Mouse (Mus musculus): ENCODE data around the gene Sec23a. TPM values are rescaled to one million over a fixed set of nuclear protein-coding genes. Genes with fewer than 3 reads are reported as not detected.

The Sec23a gene
- polyA plus RNA-seq, 1 experiment: 10.8 TPM

DNA sequence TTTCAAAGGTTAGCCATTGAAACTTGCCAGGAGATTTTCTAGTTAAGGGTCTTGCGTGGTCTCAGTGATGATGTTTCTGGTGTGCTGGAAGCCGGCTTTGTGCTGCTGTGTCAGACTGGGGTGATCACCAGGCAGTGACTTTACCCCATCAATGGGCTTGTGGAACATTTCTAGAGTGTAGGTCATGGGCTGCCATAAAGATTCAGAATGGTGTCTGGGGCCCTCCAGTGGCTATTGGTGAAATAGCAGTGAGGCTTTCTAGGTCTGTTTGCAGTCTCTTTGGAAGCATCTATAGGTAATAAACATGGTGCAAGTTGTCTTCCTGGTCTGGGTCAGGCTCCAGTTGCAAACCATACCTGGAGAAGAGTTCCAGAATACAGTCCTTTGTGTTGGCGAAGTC lies 87.8 kb downstream of the Sec23a start:
- Histone ChIP-seq H3K27me3 (ENCODE audit: control insufficient read depth, insufficient read depth, low read length) (no peaks in the 10 kb centered on the region), H3K27ac (ENCODE audit: control insufficient read depth, insufficient read depth, low read length) (no peak overlapping the region), H3K36me3 (ENCODE audit: control insufficient read depth, insufficient read depth, low read length) (no peaks in the 10 kb centered on the region), H3K4me3 (ENCODE audit: control insufficient read depth, insufficient read depth, low read length) (no peak overlapping the region), H3K4me1 (replicated peaks; ENCODE audit: control insufficient read depth, insufficient read depth, low read length) (no peaks in the 10 kb centered on the region)
- no peak for TF ChIP-seq POLR2A (IDR thresholded peaks at IDR 0.05; ENCODE audit: control insufficient read depth, extremely low read depth, insufficient read depth, low read length, poor library complexity)
- TF ChIP-seq CTCF (IDR thresholded peaks at IDR 0.05; ENCODE audit: borderline replicate concordance, control insufficient read depth, extremely low read depth, insufficient read depth, low read length, poor library complexity): no peak
- 86% methylated on average over 3 of the region's 3 CpGs for whole genome bisulfite sequencing
- DNase-seq: no peak

DNA sequence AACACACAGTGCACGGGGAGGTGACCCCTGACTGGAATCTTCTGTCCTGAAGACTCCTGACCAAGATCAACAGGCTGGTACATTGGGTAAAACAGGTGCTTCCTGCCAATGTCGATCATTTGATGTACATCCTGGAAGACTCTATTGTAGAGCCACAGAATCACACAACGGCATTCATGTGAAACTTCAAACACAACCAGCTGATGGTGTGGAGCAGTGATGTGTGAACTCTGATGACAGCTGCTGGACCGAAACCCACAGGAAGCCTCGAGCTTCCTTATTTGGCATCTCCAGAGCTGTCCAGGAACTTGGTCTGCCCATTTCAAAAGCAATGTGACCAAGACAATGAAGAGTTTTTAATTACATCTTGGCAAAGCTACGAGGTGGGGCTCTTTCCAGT lies 91.0 kb downstream of the Sec23a start:
- H3K36me3 ChIP-seq (ENCODE audit: control insufficient read depth, insufficient read depth, low read length): no peaks in the 10 kb centered on the region
- no peaks in the 10 kb centered on the region for H3K27me3 ChIP-seq (ENCODE audit: control insufficient read depth, insufficient read depth, low read length)
- 3% methylated on average over 6 of the region's 6 CpGs for WGBS
- H3K27ac ChIP-seq (ENCODE audit: control insufficient read depth, insufficient read depth, low read length): no peak overlapping the region
- H3K4me3 ChIP-seq (ENCODE audit: control insufficient read depth, insufficient read depth, low read length): no peak overlapping the region
- H3K4me1 ChIP-seq (replicated peaks; ENCODE audit: control insufficient read depth, insufficient read depth, low read length): no peaks in the 10 kb centered on the region
- no peak for TF ChIP-seq CTCF (IDR thresholded peaks at IDR 0.05; ENCODE audit: borderline replicate concordance, control insufficient read depth, extremely low read depth, insufficient read depth, low read length, poor library complexity)
- no peak for TF ChIP-seq POLR2A (IDR thresholded peaks at IDR 0.05; ENCODE audit: control insufficient read depth, extremely low read depth, insufficient read depth, low read length, poor library complexity)
- no peak for DNase-seq

DNA sequence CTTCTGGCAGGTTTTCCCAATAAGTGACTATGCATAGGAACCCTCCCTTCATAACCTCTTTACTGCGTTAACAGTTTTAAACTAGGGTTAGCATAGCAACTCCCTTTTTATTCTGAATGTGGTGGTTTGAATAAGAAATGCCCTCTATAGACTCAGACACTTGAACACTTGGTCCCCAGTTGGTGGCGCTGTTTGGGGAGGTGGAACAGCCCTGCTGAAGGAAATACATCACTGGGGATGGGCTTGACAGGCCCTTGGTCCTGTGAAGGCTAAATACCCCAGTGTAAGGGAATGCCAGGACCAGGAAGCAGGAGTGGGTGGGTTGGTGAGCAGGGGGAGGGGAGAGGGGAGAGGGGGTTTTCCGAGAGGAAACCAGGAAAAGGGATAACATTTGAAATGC lies 92.3 kb downstream of the Sec23a start:
- Histone ChIP-seq H3K36me3 (ENCODE audit: control insufficient read depth, insufficient read depth, low read length) (no peaks in the 10 kb centered on the region), H3K4me1 (replicated peaks; ENCODE audit: control insufficient read depth, insufficient read depth, low read length) (no peaks in the 10 kb centered on the region), H3K27ac (ENCODE audit: control insufficient read depth, insufficient read depth, low read length) (no peak overlapping the region), H3K27me3 (ENCODE audit: control insufficient read depth, insufficient read depth, low read length) (no peaks in the 10 kb centered on the region), H3K4me3 (ENCODE audit: control insufficient read depth, insufficient read depth, low read length) (no peak overlapping the region)
- 91% methylated on average over 3 of the region's 3 CpGs for WGBS
- DNase-seq: no peak
- TF ChIP-seq CTCF (IDR thresholded peaks at IDR 0.05; ENCODE audit: borderline replicate concordance, control insufficient read depth, extremely low read depth, insufficient read depth, low read length, poor library complexity): no peak
- TF ChIP-seq POLR2A (IDR thresholded peaks at IDR 0.05; ENCODE audit: control insufficient read depth, extremely low read depth, insufficient read depth, low read length, poor library complexity): no peak

DNA sequence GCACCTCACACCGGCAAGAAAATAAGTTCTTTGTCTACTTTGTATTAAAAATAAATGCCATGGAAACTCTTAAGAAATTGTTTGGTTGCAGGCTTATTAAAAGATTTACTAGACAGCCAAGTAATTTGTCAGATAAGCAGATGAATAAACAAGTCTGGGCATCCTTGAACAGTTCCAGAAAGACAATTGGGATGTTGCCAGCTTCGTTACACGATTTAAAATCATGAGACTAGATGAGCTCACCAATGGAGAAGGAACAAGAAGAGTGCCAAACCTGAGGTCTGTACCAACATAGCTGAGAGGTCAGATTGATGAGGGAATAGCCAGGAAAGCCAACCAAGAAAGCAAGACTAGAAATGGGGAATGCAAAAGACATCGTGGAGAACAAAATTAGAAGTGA lies 102.0 kb downstream of the Sec23a start:
- DNase-seq: no peak
- no peaks in the 10 kb centered on the region for H3K4me1 ChIP-seq (replicated peaks; ENCODE audit: control insufficient read depth, insufficient read depth, low read length)
- TF ChIP-seq POLR2A (IDR thresholded peaks at IDR 0.05; ENCODE audit: control insufficient read depth, extremely low read depth, insufficient read depth, low read length, poor library complexity) (no peak), CTCF (IDR thresholded peaks at IDR 0.05; ENCODE audit: borderline replicate concordance, control insufficient read depth, extremely low read depth, insufficient read depth, low read length, poor library complexity) (no peak)
- no peak overlapping the region for H3K27ac ChIP-seq (ENCODE audit: control insufficient read depth, insufficient read depth, low read length)
- 89% methylated on average over 4 of the region's 4 CpGs for WGBS
- H3K27me3 ChIP-seq (ENCODE audit: control insufficient read depth, insufficient read depth, low read length): no peaks in the 10 kb centered on the region
- H3K4me3 ChIP-seq (ENCODE audit: control insufficient read depth, insufficient read depth, low read length): no peak overlapping the region
- no peaks in the 10 kb centered on the region for H3K36me3 ChIP-seq (ENCODE audit: control insufficient read depth, insufficient read depth, low read length)

Other genes with a start within 250 kb of the Sec23a start
- gene Gemin2, start 1.4 kb upstream of the Sec23a start, polyA plus RNA-seq (2012; rRNA removed): 5.2 and 5.9 TPM in 2 replicates
- gene Trappc6b, start 49.5 kb upstream of the Sec23a start, polyA plus RNA-seq (2012; rRNA removed): 57.6 and 63.3 TPM in 2 replicates
- 32.2 and 34.0 TPM in 2 replicates for gene Pnn, start 54.9 kb upstream of the Sec23a start, polyA plus RNA-seq (2012; rRNA removed)
- 67.8 and 68.0 TPM in 2 replicates for gene Mia2, start 83.8 kb upstream of the Sec23a start, polyA plus RNA-seq (2012; rRNA removed)
- 11.4 and 18.6 TPM in 2 replicates for gene Fbxo33, start 207.7 kb upstream of the Sec23a start, polyA plus RNA-seq (2012; rRNA removed)

All from thymus, adult 2 months (tissue).